Mouse (Mus musculus) kidney, embryonic 14.5 days (tissue): Measurements from ENCODE around the gene Lsg1. TPM values are rescaled to one million over a fixed set of nuclear protein-coding genes. Genes with fewer than 3 reads are reported as not detected.

Experiments
- ATAC-seq: fragments of 200-750 bp; cut with Nextera tagmentation; 2 replicates; pipeline ENCODE4 v1.8.0; 2017; ENCODE audit warnings: moderate number of reproducible peaks, mild to moderate bottlenecking, moderate TSS enrichment, moderate library complexity; ENCODE audit not compliant: low FRiP score, low TSS enrichment
- H3K27ac ChIP-seq: fragments of 300-500 bp; sonication (generic); 2 replicates; pipeline ENCODE4 v1.5.1; 2014; ENCODE audit warnings: low read depth, mild to moderate bottlenecking, low read length, moderate library complexity, mixed read lengths
- H3K27me3 ChIP-seq: fragments of 300-500 bp; sonication (generic); 2 replicates; pipeline ENCODE4 v1.6.1; 2014; ENCODE audit warnings: mild to moderate bottlenecking, low read length; ENCODE audit not compliant: control insufficient read depth, insufficient read depth
- H3K36me3 ChIP-seq: fragments of 300-500 bp; sonication (generic); 2 replicates; pipeline ENCODE4 v1.6.1; 2014; ENCODE audit warnings: low read length, mixed read lengths; ENCODE audit not compliant: control insufficient read depth, insufficient read depth
- H3K4me1 ChIP-seq: fragments of 300-500 bp; sonication (generic); 2 replicates; pipeline ENCODE4 v1.6.1; 2014; ENCODE audit warnings: low read length, mixed read lengths; ENCODE audit not compliant: control insufficient read depth, insufficient read depth
- H3K4me2 ChIP-seq: fragments of 300-500 bp; sonication (generic); replicated peaks from 2 replicates; pipeline ENCODE4 v1.6.1; 2014; ENCODE audit warnings: low read depth, mild to moderate bottlenecking, low read length
- H3K4me3 ChIP-seq: fragments of 300-500 bp; sonication (generic); 2 replicates; pipeline ENCODE4 v1.5.1; 2014; ENCODE audit warnings: mild to moderate bottlenecking, low read length
- H3K9ac ChIP-seq: fragments of 300-500 bp; sonication (generic); 2 replicates; pipeline ENCODE4 v1.6.1; 2014; ENCODE audit warnings: low read depth, mild to moderate bottlenecking, low read length, moderate library complexity
- H3K9me3 ChIP-seq: fragments of 300-500 bp; sonication (generic); 2 replicates; pipeline ENCODE4 v1.6.1; 2016; ENCODE audit warnings: low read length; ENCODE audit not compliant: control insufficient read depth
- WGBS: fragments of 180-500 bp; shearing (Covaris S2); extraction: QIAGEN DNeasy Blood & Tissue Kit; methylation state at CpG from one replicate; pipeline ENCODE4 v1.1.7; 2014; 5-methylcytosine and 5-hydroxymethylcytosine counted together
- polyA plus RNA-seq: library from polyadenylated mRNA; unstranded; fragments of >200 nt; fragmentation: Nextera tagmentation; extraction: Ambion mirVana; gene quantifications from 2 replicates; pipeline ENCODE4 v1.2.1, GENCODE M21; 2014

Lsg1 gene
- polyA plus RNA-seq, 1 experiment from 2014 or later = 74.8 TPM

DNA sequence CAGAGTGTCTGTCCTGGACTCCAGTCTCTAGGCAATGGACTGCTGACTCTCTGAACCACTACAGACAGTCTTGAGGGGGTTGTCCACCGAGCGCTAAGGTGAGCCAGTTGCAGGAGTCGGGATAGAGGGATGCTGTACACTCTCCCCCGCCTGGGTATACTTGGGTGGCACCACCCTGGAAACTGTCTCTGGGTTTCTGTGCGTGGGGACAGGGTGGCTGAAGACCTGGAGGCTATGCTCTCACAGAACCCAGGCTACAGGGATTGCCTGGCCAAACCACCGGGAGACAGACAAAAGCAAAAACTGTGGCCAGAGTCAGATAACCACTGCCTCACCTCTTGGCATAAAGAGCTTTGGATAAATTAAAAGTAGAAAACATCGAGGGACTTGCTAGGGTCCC lies 37.9 kb downstream of the Lsg1 start:
- Histone ChIP-seq H3K9ac (no peak overlapping the region), H3K27me3 (no peaks in the 10 kb centered on the region), H3K27ac (no peak overlapping the region)

DNA sequence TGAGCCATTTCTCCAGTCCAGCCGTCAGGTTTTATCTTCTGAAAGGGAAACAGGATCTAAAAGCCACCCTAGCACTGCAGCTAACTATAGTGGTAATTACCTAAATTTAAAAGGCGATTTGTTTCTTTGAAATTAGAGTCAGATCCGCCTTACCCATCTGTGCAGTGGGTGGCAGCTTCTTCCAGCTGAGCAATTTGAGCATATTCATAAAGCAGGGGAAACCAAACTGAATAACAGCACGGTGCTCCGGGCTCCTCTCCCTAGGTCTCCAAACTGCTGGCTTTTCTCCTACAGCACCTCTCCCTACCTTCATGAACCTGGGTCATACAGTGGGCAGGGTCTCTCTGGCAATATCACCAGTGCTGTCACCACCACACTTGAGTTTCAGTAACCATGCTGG lies 39.1 kb downstream of the Lsg1 start:
- Histone ChIP-seq H3K9me3 (no peaks in the 10 kb centered on the region), H3K4me1 (peaks cover 11% of the 10 kb centered on the region; the same call in 1 of the 2 replicates), H3K4me2 (no peak overlapping the region), H3K27ac (no peak overlapping the region), H3K27me3 (no peaks in the 10 kb centered on the region), H3K36me3 (peaks cover 7% of the 10 kb centered on the region; the same call in 1 of the 2 replicates), H3K9ac (no peak overlapping the region), H3K4me3 (no peak overlapping the region)
- ATAC-seq = no peak
- 88% methylated on average over 5 of the region's 5 CpGs for WGBS

More for the DNA sequence above, 37.9 kb downstream of the Lsg1 start:
- Histone ChIP-seq H3K4me1 (peaks cover 11% of the 10 kb centered on the region; the same call in 1 of the 2 replicates), H3K4me2 (peak overlapping the region; percentile 85), H3K9me3 (peaks cover 4% of the 10 kb centered on the region; the same call in 1 of the 2 replicates), H3K4me3 (peak overlapping the region; percentile 79), H3K36me3 (peaks cover 7% of the 10 kb centered on the region; the same call in 1 of the 2 replicates)
- ATAC-seq = no peak
- WGBS = 83% methylated on average over 7 of the region's 7 CpGs

DNA sequence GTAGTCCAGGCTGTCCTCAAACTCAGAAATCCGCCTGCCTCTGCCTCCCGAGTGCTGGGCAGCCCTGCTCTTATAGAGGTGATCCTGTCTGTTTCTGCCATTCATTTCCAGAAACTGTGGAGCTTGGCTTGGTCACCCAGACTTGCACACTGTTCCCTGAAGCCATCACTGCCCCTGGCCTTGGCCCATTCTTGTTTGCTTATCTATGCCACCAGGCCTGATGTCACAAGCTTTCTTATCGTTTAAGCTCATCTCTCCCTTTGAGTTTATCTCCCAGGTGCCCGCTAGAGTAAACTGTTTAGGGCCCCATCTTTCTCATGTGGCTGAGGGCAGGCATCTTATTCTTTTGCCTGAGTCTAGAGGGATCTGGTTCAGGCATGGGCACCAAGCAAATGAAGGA lies 42.7 kb downstream of the Lsg1 start:
- peaks cover 9% of the 10 kb centered on the region; the same call in 1 of the 2 replicates for H3K4me1 ChIP-seq
- 84% methylated on average over 4 of the region's 4 CpGs for WGBS
- no peak for ATAC-seq

GRCm38 (mm10) chr16:30543386-30543785 lies 44.0 kb downstream of the Lsg1 start:
- Histone ChIP-seq H3K4me3 (no peak overlapping the region), H3K9ac (no peak overlapping the region), H3K9me3 (no peaks in the 10 kb centered on the region), H3K4me1 (peaks cover 10% of the 10 kb centered on the region; the same call in 1 of the 2 replicates), H3K27me3 (no peaks in the 10 kb centered on the region), H3K27ac (no peak overlapping the region), H3K4me2 (no peak overlapping the region), H3K36me3 (peaks cover 15% of the 10 kb centered on the region)
- 90% methylated on average over 9 of the region's 9 CpGs for WGBS
- ATAC-seq = no peak

More for the DNA sequence above, 42.7 kb downstream of the Lsg1 start:
- Histone ChIP-seq H3K36me3 (peaks cover 15% of the 10 kb centered on the region), H3K9me3 (no peaks in the 10 kb centered on the region), H3K27ac (no peak overlapping the region), H3K27me3 (no peaks in the 10 kb centered on the region), H3K4me2 (no peak overlapping the region), H3K9ac (no peak overlapping the region), H3K4me3 (no peak overlapping the region)

GRCm38 (mm10) chr16:30542826-30543225 lies 44.6 kb downstream of the Lsg1 start:
- no peak overlapping the region for H3K27ac ChIP-seq
- no peaks in the 10 kb centered on the region for H3K27me3 ChIP-seq
- H3K4me2 ChIP-seq = no peak overlapping the region
- peaks cover 15% of the 10 kb centered on the region for H3K36me3 ChIP-seq
- H3K9me3 ChIP-seq = no peaks in the 10 kb centered on the region
- no peak overlapping the region for H3K4me3 ChIP-seq
- H3K9ac ChIP-seq = no peak overlapping the region
- H3K4me1 ChIP-seq = peaks cover 10% of the 10 kb centered on the region; the same call in 1 of the 2 replicates
- WGBS = 70% methylated on average over 6 of the region's 6 CpGs
- no peak for ATAC-seq

- H3K9ac ChIP-seq = peak overlapping the region; percentile 23; the same call in 1 of the 2 replicates
- no peaks in the 10 kb centered on the region for H3K9me3 ChIP-seq
- H3K4me3 ChIP-seq = peak overlapping the region; percentile 19
- H3K36me3 ChIP-seq = peaks cover 8% of the 10 kb centered on the region
- no peak overlapping the region for H3K27ac ChIP-seq
- peak overlapping the region; percentile 19 for H3K4me2 ChIP-seq
- H3K27me3 ChIP-seq = no peaks in the 10 kb centered on the region
- peaks cover 10% of the 10 kb centered on the region; the same call in 1 of the 2 replicates for H3K4me1 ChIP-seq
- ATAC-seq = no peak
- 64% methylated on average over 20 of the region's 20 CpGs for WGBS
Measured at GRCm38 (mm10) chr16:30540107-30541001, 47.0 kb downstream of the Lsg1 start.

DNA sequence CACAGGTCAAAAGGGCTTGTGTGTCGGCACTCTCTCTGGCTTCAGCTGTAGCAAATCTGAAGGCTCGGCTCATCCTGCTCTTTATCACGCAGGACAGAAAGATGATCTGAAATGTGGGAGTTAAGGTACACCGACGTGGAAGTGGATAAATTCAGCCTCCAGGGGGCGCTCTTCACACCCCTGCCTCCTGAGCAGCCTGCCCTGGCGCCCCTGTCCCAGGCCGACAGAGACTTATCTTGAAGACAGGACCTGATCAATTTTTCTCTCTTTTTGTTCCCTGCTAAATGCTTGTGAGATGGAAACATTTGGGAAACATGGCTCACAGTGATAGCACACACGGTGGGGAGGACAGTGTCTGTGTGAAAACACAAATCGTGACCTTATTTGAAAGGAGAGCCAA lies 48.0 kb downstream of the Lsg1 start:
- peaks cover 10% of the 10 kb centered on the region; the same call in 1 of the 2 replicates for H3K4me1 ChIP-seq
- no peak; the same call in 1 of the 2 replicates for ATAC-seq
- H3K9me3 ChIP-seq = no peaks in the 10 kb centered on the region
- peaks cover 8% of the 10 kb centered on the region for H3K36me3 ChIP-seq
- H3K9ac ChIP-seq = no peak overlapping the region
- H3K27me3 ChIP-seq = no peaks in the 10 kb centered on the region
- H3K4me3 ChIP-seq = no peak overlapping the region
- H3K27ac ChIP-seq = no peak overlapping the region
- no peak overlapping the region for H3K4me2 ChIP-seq
- 20% methylated on average over 10 of the region's 10 CpGs for WGBS

DNA sequence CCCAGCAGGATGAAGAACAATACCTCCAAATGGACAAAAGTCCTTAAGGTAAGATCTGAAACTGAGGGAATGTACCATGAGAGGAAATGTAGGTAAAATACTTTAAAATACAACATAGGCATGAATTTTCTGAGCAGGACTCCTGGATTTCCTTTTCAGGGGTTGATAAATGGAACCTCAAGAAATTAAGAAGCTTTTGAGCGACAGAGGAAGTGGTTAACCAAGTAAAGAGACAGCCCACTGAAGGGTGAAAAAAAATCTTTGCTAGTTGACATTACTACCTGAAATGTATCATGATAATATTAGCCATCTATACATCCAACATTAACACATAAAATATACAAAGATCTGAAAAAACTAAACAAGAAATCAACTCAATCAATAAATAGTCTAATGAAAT lies 52.3 kb downstream of the Lsg1 start:
- Histone ChIP-seq H3K9me3 (no peaks in the 10 kb centered on the region), H3K27me3 (no peaks in the 10 kb centered on the region), H3K4me2 (no peak overlapping the region), H3K27ac (no peak overlapping the region), H3K4me1 (peaks cover 6% of the 10 kb centered on the region; the same call in 1 of the 2 replicates), H3K4me3 (no peak overlapping the region), H3K36me3 (no peaks in the 10 kb centered on the region; the same call in 1 of the 2 replicates), H3K9ac (no peak overlapping the region)
- no peak for ATAC-seq
- 91% methylated on average over 1 of the region's 1 CpGs for WGBS

DNA sequence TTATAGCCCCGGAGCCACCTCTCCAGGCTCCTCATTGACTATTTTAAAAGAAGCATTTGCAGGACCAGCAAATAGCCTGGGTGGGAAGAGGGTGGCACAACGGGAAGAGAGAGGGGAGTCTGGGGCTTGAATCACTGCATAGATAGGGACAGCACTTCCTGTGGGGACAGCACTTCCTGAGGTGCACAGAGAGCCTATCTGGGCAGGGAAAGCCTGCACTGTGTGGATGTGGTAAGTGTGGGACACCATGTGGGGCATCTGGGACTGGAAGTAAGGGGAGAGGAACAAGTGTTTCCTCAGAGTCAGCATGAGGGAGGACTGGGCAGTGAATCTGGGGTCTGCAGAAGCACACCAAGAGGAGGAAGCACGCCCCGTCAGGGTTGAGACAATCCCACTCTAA lies 53.8 kb downstream of the Lsg1 start:
- Histone ChIP-seq H3K4me1 (no peaks in the 10 kb centered on the region), H3K36me3 (no peaks in the 10 kb centered on the region; the same call in 1 of the 2 replicates), H3K9me3 (no peaks in the 10 kb centered on the region), H3K4me3 (no peak overlapping the region), H3K4me2 (no peak overlapping the region), H3K27me3 (no peaks in the 10 kb centered on the region), H3K9ac (no peak overlapping the region), H3K27ac (no peak overlapping the region)
- WGBS = 43% methylated on average over 4 of the region's 4 CpGs
- no peak for ATAC-seq
